Mouse (Mus musculus) ovary, postnatal 36 days (tissue): ENCODE measurements around the gene Sigirr.

ENCODE experiments used
- DNase-seq: peaks from one replicate; pipeline ENCODE4 v3.0.0; 2022; ENCODE audit warnings: low spot score, mixed read lengths

Gene Sigirr

GRCm38 (mm10) chr7:141060426-141061242 lies 39.7 kb downstream of the Sigirr start, which contains the start of gene B4galnt4:
B4galnt4 (plus strand) TSS chr7:141061104.
- DNase-seq: peak; percentile 69

- no peak for DNase-seq
Observed at GRCm38 (mm10) chr7:141059929-141060328, 40.4 kb downstream of the Sigirr start.

- DNase-seq: no peak
Observed at GRCm38 (mm10) chr7:141058601-141059341, 41.6 kb downstream of the Sigirr start.

- DNase-seq: no peak
Observed at GRCm38 (mm10) chr7:141057541-141057940, 42.8 kb downstream of the Sigirr start.

- DNase-seq: no peak
Observed at GRCm38 (mm10) chr7:141056976-141057375, 43.4 kb downstream of the Sigirr start.

- DNase-seq: no peak
Observed at GRCm38 (mm10) chr7:141055785-141056184, 44.6 kb downstream of the Sigirr start.

GRCm38 (mm10) chr7:141052421-141052820 lies 48.0 kb downstream of the Sigirr start:
- DNase-seq: no peak

- DNase-seq: no peak
Observed at GRCm38 (mm10) chr7:141052016-141052415, 48.4 kb downstream of the Sigirr start.

- no peak for DNase-seq
Observed at GRCm38 (mm10) chr7:141051060-141051685, 49.2 kb downstream of the Sigirr start.

- DNase-seq: no peak
Observed at GRCm38 (mm10) chr7:141049326-141049725, 51.0 kb downstream of the Sigirr start.

- DNase-seq: peak; percentile 90
Observed at GRCm38 (mm10) chr7:141048226-141049218, 51.9 kb downstream of the Sigirr start.

GRCm38 (mm10) chr7:141047581-141048225 lies 52.7 kb downstream of the Sigirr start:
- DNase-seq: peak; percentile 66

GRCm38 (mm10) chr7:141046931-141047580 lies 53.3 kb downstream of the Sigirr start:
- DNase-seq: no peak

GRCm38 (mm10) chr7:141042539-141042938 lies 57.8 kb downstream of the Sigirr start:
- DNase-seq: no peak

- DNase-seq: peak; percentile 67
Observed at GRCm38 (mm10) chr7:141041661-141042060, 58.7 kb downstream of the Sigirr start.
